Mouse (Mus musculus): ENCODE results near the gene Il12a. TPM values are rescaled to one million over a fixed set of nuclear protein-coding genes. Genes with fewer than 3 reads are reported as not detected.

The Il12a gene
- polyA plus RNA-seq (2015; fragmentation: Nextera tagmentation; extraction: Ambion mirVana) = 0.15 TPM in 1 of 2 replicates, not detected in the other

DNA sequence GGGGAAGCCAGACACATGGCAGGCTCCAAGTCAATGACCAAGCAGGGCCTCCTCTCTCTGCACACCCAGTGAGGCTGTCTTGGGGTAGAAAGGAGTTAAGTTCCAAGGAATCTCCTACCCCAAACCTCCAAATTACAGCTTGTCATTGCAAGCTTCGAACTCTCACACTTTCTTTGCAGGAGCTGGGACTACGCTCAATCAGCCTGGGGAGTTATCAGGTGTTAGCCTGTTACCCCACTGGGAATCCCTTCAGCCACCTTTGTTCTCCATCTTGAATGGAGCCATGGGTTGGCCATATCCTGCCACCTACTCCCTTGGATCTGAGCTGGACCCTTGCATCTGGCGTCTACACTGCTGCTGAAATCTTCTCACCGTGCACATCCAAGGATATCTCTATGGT is at the start of gene Il12a:
TSS of gene Il12a (plus strand) at position 301 of the 400 bp plus-strand sequence.
- H3K4me2 ChIP-seq = peak within 1 kb of the TSS; percentile 63
- ATAC-seq (ENCODE audit: extremely low read depth, insufficient number of reproducible peaks, low FRiP score, low TSS enrichment) = no peak
- 86% methylated on average over 4 of the region's 4 CpGs for WGBS

DNA sequence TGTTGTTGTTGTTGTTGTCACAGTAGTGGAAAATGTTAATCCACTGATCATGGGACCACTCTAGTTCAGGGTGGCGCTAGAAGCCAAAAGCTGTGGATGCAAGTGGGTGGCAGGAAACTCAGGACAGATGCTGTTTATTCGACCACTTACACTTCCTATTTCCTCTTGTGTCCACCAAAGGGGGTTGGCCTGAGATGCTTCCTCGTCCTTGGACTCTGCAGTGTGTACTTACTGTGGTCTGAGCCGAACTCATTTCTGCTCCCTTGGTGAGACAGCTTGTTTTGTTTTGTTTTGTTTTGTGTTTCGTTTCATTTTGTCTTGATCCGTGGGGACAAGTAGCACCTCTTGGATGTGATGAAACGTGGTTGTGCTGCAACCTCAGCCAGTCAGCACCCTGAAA is 47.5 kb upstream of the Il12a start:
- no peak for ATAC-seq (ENCODE audit: extremely low read depth, insufficient number of reproducible peaks, low FRiP score, low TSS enrichment)
- H3K27ac ChIP-seq (replicated peaks) = no peak overlapping the region
- no peak overlapping the region for H3K4me3 ChIP-seq
- no peaks in the 10 kb centered on the region for H3K27me3 ChIP-seq (replicated peaks)
- H3K36me3 ChIP-seq = no peaks in the 10 kb centered on the region
- H3K4me2 ChIP-seq = no peak overlapping the region
- no peaks in the 10 kb centered on the region for H3K9me3 ChIP-seq
- 79% methylated on average over 7 of the region's 7 CpGs for WGBS
- no peak overlapping the region for H3K9ac ChIP-seq
- no peaks in the 10 kb centered on the region for H3K4me1 ChIP-seq

More for the DNA sequence above, at the start of gene Il12a:
- no peaks in the 10 kb centered on the region for H3K9me3 ChIP-seq
- peak within 1 kb of the TSS; percentile 44; the same call in 1 of the 2 replicates for H3K9ac ChIP-seq
- H3K36me3 ChIP-seq = no peaks in the 10 kb centered on the region
- H3K4me3 ChIP-seq = peak within 1 kb of the TSS; percentile 33
- H3K4me1 ChIP-seq = peaks cover 31% of the 10 kb centered on the region
- no peaks in the 10 kb centered on the region for H3K27me3 ChIP-seq (replicated peaks)
- no peak within 1 kb of the TSS for H3K27ac ChIP-seq (replicated peaks)

DNA sequence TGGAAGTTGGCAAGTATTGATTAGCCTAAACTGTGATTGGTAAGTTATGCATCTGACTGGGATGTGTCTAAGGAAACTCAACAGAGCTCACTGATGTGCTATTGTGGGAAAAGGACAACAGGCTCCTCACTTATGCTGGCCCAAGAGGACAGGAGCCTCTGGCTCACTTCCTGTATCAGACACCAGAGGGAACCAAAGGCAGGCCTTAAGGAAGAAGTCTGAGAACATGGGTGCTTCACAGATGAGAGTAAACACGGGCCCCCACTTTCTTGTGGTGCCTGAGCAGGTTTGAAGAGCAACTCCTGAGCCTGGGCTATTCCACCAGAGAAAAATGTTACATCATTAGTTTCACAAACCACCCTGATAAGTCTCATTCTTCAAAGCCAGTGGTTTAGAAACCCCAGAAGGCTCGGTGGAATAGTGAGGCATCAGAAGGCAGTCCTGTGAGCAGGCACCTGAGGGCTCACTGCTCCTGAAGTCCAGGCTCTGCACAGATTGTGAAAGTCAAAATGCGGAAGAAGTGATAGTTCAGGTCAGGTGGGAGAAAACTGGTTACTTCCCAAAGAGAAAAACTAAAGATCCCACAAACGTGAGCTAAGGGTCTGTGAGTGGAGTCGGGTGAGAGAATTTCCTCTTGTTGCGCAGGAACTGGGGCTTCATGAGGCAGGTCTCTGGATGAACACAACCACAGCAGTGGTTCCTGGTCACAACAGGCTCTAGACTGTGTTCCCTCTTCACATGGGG is 43.9 kb upstream of the Il12a start:
- Histone ChIP-seq H3K9me3 (no peaks in the 10 kb centered on the region), H3K4me2 (no peak overlapping the region), H3K27ac (replicated peaks) (no peak overlapping the region), H3K9ac (no peak overlapping the region), H3K36me3 (no peaks in the 10 kb centered on the region), H3K4me3 (no peak overlapping the region), H3K27me3 (replicated peaks) (no peaks in the 10 kb centered on the region), H3K4me1 (no peaks in the 10 kb centered on the region)
- ATAC-seq (ENCODE audit: extremely low read depth, insufficient number of reproducible peaks, low FRiP score, low TSS enrichment) = no peak
- 73% methylated on average over 6 of the region's 6 CpGs for WGBS

DNA sequence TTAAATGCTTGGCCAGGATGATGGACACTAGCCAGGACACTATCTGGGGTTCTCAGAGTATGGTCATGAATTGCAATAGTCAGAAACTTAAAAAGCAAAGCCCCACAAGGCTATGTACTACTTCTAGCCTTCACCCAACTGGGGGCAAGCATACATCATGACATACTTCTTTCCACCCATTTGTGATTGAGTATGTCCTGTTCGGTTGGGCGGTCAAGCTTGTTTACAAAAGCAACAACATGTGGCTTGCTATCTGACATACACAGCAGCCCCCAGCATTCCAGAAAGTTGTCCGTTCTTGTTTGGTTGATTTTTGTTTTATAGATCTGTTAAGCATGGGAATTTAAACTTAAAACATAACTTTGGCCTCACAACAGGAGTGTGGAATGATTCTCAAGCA is 43.2 kb upstream of the Il12a start:
- Histone ChIP-seq H3K9ac (no peak overlapping the region), H3K27ac (replicated peaks) (no peak overlapping the region), H3K4me1 (no peaks in the 10 kb centered on the region), H3K36me3 (no peaks in the 10 kb centered on the region), H3K27me3 (replicated peaks) (no peaks in the 10 kb centered on the region), H3K4me3 (no peak overlapping the region), H3K4me2 (no peak overlapping the region), H3K9me3 (no peaks in the 10 kb centered on the region)
- no peak for ATAC-seq (ENCODE audit: extremely low read depth, insufficient number of reproducible peaks, low FRiP score, low TSS enrichment)
- 66% methylated on average over 3 of the region's 3 CpGs for WGBS

DNA sequence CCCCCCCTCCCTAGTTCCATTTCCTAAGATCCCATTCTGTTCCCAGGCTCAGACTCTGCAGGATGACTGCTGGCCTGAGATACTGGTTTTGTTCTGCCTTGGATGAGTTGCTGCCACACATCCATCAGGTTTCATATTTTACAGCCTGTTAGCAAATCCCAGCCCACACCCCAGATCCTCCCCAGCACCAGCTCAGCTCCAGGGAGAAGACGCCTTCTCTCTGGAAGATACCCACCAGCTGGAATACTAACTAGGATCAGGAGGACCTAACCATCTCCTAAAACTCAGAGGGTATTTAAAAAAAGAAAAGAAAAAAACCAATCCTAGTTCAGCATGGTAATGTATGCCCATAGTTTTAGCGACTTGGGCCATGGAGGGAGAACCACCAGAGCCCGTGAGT is 40.2 kb upstream of the Il12a start:
- no peak for ATAC-seq (ENCODE audit: extremely low read depth, insufficient number of reproducible peaks, low FRiP score, low TSS enrichment)
- Histone ChIP-seq H3K4me2 (no peak overlapping the region), H3K4me1 (no peaks in the 10 kb centered on the region), H3K27ac (replicated peaks) (no peak overlapping the region), H3K36me3 (no peaks in the 10 kb centered on the region), H3K27me3 (replicated peaks) (no peaks in the 10 kb centered on the region), H3K9ac (no peak overlapping the region), H3K9me3 (no peaks in the 10 kb centered on the region), H3K4me3 (no peak overlapping the region)
- WGBS = 83% methylated on average over 3 of the region's 3 CpGs

DNA sequence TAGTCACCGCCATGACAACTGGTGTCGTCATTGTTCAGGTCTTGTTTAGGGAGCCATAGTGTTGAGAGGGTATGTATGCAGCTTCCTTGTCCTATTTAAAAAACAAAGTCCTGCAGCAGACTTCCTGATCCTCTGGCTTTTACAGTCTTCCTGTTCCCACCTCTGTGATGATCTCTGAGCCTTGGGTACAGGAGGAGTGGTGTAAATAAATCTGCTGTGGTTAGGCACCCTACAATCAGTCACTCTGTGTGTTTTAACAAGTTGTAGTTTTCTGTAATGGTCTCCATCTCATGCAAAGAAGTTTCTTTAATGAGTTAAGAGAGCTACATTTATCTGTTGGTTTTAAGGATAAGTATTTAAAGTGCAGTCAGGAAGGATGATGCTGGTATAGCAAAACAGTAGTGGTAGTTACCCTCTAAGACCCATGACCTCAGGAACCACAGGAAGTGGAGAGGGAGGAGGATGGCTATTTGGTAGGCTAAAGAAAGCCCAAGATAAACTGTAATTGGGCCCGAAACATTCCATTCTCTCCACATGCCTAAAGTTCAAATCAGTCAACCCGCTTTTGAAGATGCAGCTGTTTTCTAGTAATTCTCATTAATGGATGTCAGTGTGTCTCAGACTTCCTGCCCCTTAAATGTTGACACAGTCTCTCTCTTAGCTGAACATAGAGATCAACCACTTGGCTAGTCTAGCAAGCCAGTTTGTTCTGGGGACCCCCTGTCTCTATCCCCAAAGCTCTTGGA is 33.7 kb upstream of the Il12a start:
- H3K27ac ChIP-seq (replicated peaks) = no peak overlapping the region
- no peaks in the 10 kb centered on the region for H3K27me3 ChIP-seq (replicated peaks)
- peaks cover 23% of the 10 kb centered on the region for H3K4me1 ChIP-seq
- H3K9ac ChIP-seq = no peak overlapping the region
- H3K9me3 ChIP-seq = no peaks in the 10 kb centered on the region; the same call in 1 of the 2 replicates
- 65% methylated on average over 4 of the region's 4 CpGs for WGBS
- no peaks in the 10 kb centered on the region for H3K36me3 ChIP-seq
- H3K4me3 ChIP-seq = no peak overlapping the region
- no peak overlapping the region for H3K4me2 ChIP-seq
- no peak for ATAC-seq (ENCODE audit: extremely low read depth, insufficient number of reproducible peaks, low FRiP score, low TSS enrichment)

DNA sequence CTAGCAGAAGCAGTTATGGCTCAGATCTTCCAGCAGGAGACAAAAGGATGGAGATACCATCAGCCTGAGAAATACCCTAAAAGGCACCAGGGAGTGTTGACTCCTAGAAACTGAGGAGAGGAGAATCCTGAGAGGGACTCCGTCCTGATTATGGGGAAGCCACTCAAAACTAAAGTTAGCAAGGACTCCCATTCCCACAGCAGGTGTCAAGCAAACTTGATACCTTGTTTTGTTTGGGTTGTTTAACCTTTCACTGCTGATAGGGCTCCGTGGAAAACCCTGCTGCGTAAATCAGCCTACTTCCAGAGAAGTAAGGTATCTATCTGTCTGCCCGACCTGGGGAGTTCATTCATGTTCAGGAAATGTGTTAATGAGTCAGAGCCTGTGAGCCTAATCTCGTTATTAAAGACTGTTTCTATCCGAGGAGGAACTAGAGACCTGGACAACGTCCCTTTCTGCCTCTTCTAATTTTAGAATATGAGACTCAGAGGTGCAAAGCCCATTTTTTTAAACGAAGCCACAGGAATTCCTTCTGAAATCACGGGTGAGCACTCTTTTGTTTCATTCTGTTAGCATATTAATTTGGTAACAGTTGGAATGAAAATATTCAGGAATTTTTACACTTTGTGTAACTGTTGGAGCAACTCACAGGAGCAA is 32.7 kb upstream of the Il12a start:
- 9% methylated on average over 9 of the region's 9 CpGs for WGBS
- Histone ChIP-seq H3K27me3 (replicated peaks) (no peaks in the 10 kb centered on the region), H3K27ac (replicated peaks) (no peak overlapping the region), H3K9me3 (no peaks in the 10 kb centered on the region; the same call in 1 of the 2 replicates), H3K4me3 (no peak overlapping the region), H3K36me3 (no peaks in the 10 kb centered on the region), H3K9ac (no peak overlapping the region), H3K4me2 (peak overlapping the region; percentile 40), H3K4me1 (peaks cover 23% of the 10 kb centered on the region)
- ATAC-seq (ENCODE audit: extremely low read depth, insufficient number of reproducible peaks, low FRiP score, low TSS enrichment) = no peak

DNA sequence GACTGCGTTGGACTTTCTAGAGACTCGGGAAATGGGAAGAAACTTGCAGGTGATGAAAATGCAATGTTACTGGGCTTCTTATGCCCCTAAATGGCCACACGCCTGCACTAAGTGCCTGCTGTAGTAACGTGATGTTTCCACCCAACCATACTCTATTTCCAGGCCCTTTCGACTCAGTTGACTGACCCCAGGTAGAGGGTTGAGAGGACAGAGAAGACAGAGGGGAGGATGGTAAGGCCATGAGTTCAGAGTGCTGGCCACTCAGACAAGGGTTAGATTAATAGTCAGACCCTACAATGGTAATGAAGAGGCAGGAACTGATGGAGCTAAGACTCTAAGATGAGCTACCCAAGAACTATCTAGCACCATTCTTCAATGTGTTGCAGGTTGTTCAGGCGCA is 30.4 kb upstream of the Il12a start:
- no peaks in the 10 kb centered on the region; the same call in 1 of the 2 replicates for H3K9me3 ChIP-seq
- no peak overlapping the region for H3K4me2 ChIP-seq
- WGBS = 89% methylated on average over 6 of the region's 6 CpGs
- H3K27me3 ChIP-seq (replicated peaks) = no peaks in the 10 kb centered on the region
- H3K4me3 ChIP-seq = no peak overlapping the region
- H3K9ac ChIP-seq = no peak overlapping the region
- ATAC-seq (ENCODE audit: extremely low read depth, insufficient number of reproducible peaks, low FRiP score, low TSS enrichment) = no peak
- H3K4me1 ChIP-seq = peaks cover 23% of the 10 kb centered on the region
- no peaks in the 10 kb centered on the region for H3K36me3 ChIP-seq
- no peak overlapping the region for H3K27ac ChIP-seq (replicated peaks)

DNA sequence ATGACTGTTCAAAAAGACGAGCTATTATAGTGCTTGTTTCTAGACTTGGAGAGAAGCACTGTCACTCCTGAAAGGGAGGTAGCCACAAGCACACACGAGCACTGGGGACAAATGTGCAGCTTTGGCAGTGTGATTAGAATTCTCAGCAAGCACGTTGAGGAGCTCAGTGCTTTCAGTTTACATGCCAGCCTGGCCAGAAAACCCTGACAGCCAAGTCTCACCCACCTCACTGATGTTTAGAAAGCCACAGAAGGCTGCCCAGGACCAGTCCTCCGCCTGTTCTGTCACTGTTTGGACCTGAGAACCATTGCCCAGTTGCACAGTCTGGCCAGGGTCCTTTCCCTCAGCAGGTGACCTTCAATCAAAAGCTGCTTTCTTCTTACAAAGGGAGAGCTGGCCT is 29.9 kb upstream of the Il12a start:
- no peak overlapping the region for H3K9ac ChIP-seq
- H3K4me1 ChIP-seq = peaks cover 23% of the 10 kb centered on the region
- ATAC-seq (ENCODE audit: extremely low read depth, insufficient number of reproducible peaks, low FRiP score, low TSS enrichment) = no peak

DNA sequence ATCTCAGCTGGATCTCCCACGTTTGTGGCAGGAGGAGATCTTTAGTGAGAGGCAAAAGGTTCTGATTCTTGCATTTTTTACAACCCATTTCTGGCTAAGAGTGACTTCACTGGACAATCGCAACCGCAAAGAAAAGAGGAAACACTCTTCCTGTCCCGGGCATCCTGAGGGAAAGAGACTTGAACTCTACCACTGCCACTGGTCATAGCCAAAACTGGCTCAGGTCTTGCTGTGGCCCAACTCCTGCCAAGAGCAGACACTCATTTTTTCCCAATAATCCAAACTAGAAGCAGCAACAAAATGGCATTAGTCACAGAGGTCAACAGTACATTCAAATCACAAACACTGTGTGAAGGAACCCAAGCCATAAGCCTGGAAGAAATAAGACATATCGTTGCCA is 28.1 kb upstream of the Il12a start:
- WGBS = 59% methylated on average over 5 of the region's 5 CpGs
- ATAC-seq (ENCODE audit: extremely low read depth, insufficient number of reproducible peaks, low FRiP score, low TSS enrichment) = no peak
- Histone ChIP-seq H3K27ac (replicated peaks) (no peak overlapping the region), H3K4me3 (no peak overlapping the region), H3K9me3 (no peaks in the 10 kb centered on the region; the same call in 1 of the 2 replicates), H3K27me3 (replicated peaks) (no peaks in the 10 kb centered on the region), H3K36me3 (no peaks in the 10 kb centered on the region), H3K4me1 (peaks cover 20% of the 10 kb centered on the region), H3K4me2 (no peak overlapping the region), H3K9ac (no peak overlapping the region)

More for the DNA sequence above, 29.9 kb upstream of the Il12a start:
- 0 out of 2 replicates have a peak overlapping the region, but pooled peaks have one; percentile 12 for H3K27ac ChIP-seq (replicated peaks)
- H3K9me3 ChIP-seq = no peaks in the 10 kb centered on the region; the same call in 1 of the 2 replicates
- no peak overlapping the region for H3K4me2 ChIP-seq
- H3K4me3 ChIP-seq = no peak overlapping the region
- WGBS = 52% methylated on average over 4 of the region's 4 CpGs
- no peaks in the 10 kb centered on the region for H3K27me3 ChIP-seq (replicated peaks)
- no peaks in the 10 kb centered on the region for H3K36me3 ChIP-seq

DNA sequence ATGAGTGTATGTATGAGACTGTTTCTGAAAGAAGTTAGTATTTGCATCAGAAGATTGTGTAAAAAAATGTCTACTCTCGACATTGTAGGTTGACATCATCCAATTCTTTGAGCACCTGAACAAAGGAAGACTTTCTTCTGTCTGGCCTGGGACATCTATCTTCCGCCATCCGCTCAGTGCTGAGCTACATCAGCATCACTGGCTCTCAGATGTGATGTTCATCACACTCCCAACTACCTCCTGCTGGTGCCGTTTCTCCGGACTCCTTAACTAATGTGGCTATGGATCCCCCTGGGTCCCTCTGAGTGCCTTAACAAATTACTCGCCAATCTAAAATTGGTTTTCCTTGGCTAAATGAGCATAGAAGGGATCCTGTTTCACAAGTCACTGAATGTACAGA is 26.1 kb upstream of the Il12a start:
- Histone ChIP-seq H3K9ac (no peak overlapping the region), H3K9me3 (no peaks in the 10 kb centered on the region; the same call in 1 of the 2 replicates), H3K4me1 (peaks cover 12% of the 10 kb centered on the region), H3K4me2 (no peak overlapping the region), H3K36me3 (no peaks in the 10 kb centered on the region), H3K27ac (replicated peaks) (no peak overlapping the region), H3K4me3 (no peak overlapping the region), H3K27me3 (replicated peaks) (no peaks in the 10 kb centered on the region)
- WGBS = 77% methylated on average over 6 of the region's 6 CpGs
- no peak for ATAC-seq (ENCODE audit: extremely low read depth, insufficient number of reproducible peaks, low FRiP score, low TSS enrichment)
